Mouse (Mus musculus): ENCODE results near the gene Tmem239.

DNA sequence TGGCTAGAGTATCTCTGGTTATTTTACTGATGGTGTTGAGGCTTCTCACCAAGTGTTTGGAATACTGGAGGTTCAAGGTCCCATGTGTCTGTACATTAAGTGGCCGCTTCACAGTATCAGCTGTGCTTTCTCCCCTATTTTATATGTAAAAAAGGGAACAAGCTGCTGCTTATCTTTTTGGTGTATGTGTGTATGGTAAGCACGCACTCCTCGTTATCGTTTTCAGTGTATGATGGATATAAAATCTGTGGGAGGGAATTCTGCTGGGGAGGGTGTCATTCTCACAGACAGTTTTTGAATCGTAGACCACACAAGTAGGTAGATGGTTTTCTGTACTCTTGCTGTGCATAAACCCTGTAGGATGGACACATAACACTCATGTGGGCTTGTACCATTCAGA is 48.7 kb upstream of the Tmem239 start:
- TF ChIP-seq GATA1 (IDR thresholded peaks at IDR 0.05; ENCODE audit: low read length) (no peak), TAL1 (IDR thresholded peaks at IDR 0.05; ENCODE audit: low read length) (no peak)

Measured in erythroblast, embryonic 14.5 days (primary cell).